Mouse (Mus musculus) bone marrow, adult 2 months (tissue): ENCODE data around the gene Slamf9.

ENCODE experiments used
- CTCF ChIP-seq: fragments of 200-500 bp; IDR thresholded peaks from 2 replicates; pipeline ENCODE4 v1.5.1; 2011; ENCODE audit warnings: low read length, control low read depth; ENCODE audit not compliant: control insufficient read depth, insufficient read depth
- POLR2A ChIP-seq: fragments of 200-500 bp; IDR thresholded peaks from 2 replicates; pipeline ENCODE4 v1.6.1; 2011; ENCODE audit warnings: low read depth, mild to moderate bottlenecking, control low read depth, low read length, borderline replicate concordance; ENCODE audit not compliant: control insufficient read depth

DNA sequence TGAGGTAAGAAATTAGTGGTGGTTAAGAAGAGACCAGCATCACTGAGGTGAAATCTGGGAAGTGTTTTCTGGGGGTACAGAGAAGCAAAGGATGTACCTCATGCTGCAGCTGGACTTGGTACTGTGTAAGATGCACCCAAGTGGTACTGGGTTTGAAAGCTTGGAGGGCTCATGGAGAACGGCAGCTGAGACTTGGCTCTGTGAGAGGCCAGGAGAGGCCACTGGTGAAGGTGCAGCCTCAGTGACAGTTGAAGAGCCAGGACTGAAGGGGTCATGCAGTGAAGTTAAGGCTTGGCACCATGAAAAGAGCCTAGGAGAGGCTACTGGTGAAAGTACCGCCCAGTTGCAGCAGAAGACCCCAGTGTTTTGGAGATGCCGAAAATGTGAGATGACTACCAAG is 47.3 kb upstream of the Slamf9 start:
- no peak for TF ChIP-seq CTCF
- TF ChIP-seq POLR2A: no peak
